22 mouse cellular contexts compared by ENCODE assay signal in genomic region chr11:30730721-30731120, GRCm38 (mm10). TPM values are rescaled to one million over a fixed set of nuclear protein-coding genes. Genes with fewer than 3 reads are reported as not detected.
DNase-seq lines count a peak whose midpoint lies in the region; TF ChIP-seq lines count a peak whose summit lies in the region.
"Had no signal": no experiment of that assay in that cellular context is flagged by ENCODE, and none has a peak within 500 bp of the region (broad histone marks: within the 10 kb centered on the region; RNA-seq: fewer than 3 reads in every experiment).

No protein-coding gene starts in this region.

- DNase-seq in heart, adult 11 months, result peak; percentile 93
- DNase-seq in heart, postnatal 25 days (ENCODE audit: low spot score), result no peak
- peak in 1 of 2 experiments; percentile 33 for DNase-seq in heart, adult 2 months
- DNase-seq in heart, postnatal 14 days, result no peak
- peak; percentile 31 to 61 for DNase-seq in heart, adult 9 months (ENCODE audit: low spot score in 2 of 2)
- no peak for DNase-seq in heart, postnatal 10 days
- DNase-seq: adrenal gland, adult 2 months; adrenal gland, postnatal 10 days; adrenal gland, postnatal 25 days; cerebellum, adult 11 months; cerebellum, adult 18-20 months; cerebellum, adult 8-10 months; cerebellum, adult 9-11 months; cerebellum, postnatal 14 days; cerebellum, postnatal 36 days; embryo, embryonic 11 days had no signal

- intact Hi-C loops in heart, postnatal 25 days (cut with DNase I), result no loop called here
- intact Hi-C loops in heart, adult 2 months (cut with DNase I), result no loop called here
- intact Hi-C loops in heart, postnatal 14 days (cut with DNase I), result no loop called here
- intact Hi-C loops in heart, postnatal 10 days (cut with DNase I), result no loop called here

- peaks cover 1% of the 10 kb centered on the region; the same call in 1 of the 2 replicates for H3K4me1 ChIP-seq in heart, adult 2 months (ENCODE audit: control insufficient read depth, insufficient read depth, low read length)
- H3K4me1 ChIP-seq: embryonic facial prominence, embryonic 13.5 days; embryonic facial prominence, embryonic 15.5 days; forebrain, embryonic 10.5 days; forebrain, embryonic 13.5 days; forebrain, embryonic 15.5 days had no signal

- TF ChIP-seq POLR2A in heart, adult 2 months (IDR thresholded peaks at IDR 0.05; ENCODE audit: insufficient read depth, low read depth, low read length), result no peak

- 0 out of 2 replicates have a peak, but pooled peaks have one; percentile 19 for TF ChIP-seq EP300 in heart, adult 2 months (IDR thresholded peaks at IDR 0.05; ENCODE audit: insufficient read depth, low read depth, low read length)

- TF ChIP-seq CTCF in heart, adult 2 months (IDR thresholded peaks at IDR 0.05), result no peak

- no peak overlapping the region for H3K4me3 ChIP-seq in heart, adult 2 months
- H3K4me3 ChIP-seq: embryonic facial prominence, embryonic 13.5 days; embryonic facial prominence, embryonic 15.5 days; erythroblast, embryonic 14.5 days; forebrain, embryonic 10.5 days; forebrain, embryonic 13.5 days; forebrain, embryonic 15.5 days had no signal

- no peaks in the 10 kb centered on the region for H3K36me3 ChIP-seq in heart, adult 2 months (ENCODE audit: control insufficient read depth, insufficient read depth, low read length)
- H3K36me3 ChIP-seq: embryonic facial prominence, embryonic 13.5 days; embryonic facial prominence, embryonic 15.5 days; forebrain, embryonic 10.5 days; forebrain, embryonic 15.5 days had no signal

- H3K9ac ChIP-seq in heart, adult 2 months (ENCODE audit: low read depth, low read length), result no peak overlapping the region
- H3K9ac ChIP-seq: embryonic facial prominence, embryonic 13.5 days; embryonic facial prominence, embryonic 15.5 days; forebrain, embryonic 13.5 days; forebrain, embryonic 15.5 days had no signal

- peak overlapping the region; percentile 76 for H3K27ac ChIP-seq in heart, adult 2 months
- H3K27ac ChIP-seq: embryonic facial prominence, embryonic 13.5 days; embryonic facial prominence, embryonic 15.5 days; forebrain, embryonic 10.5 days; forebrain, embryonic 13.5 days; forebrain, embryonic 15.5 days had no signal

- no peaks in the 10 kb centered on the region for H3K79me2 ChIP-seq in heart, adult 2 months (replicated peaks; ENCODE audit: control insufficient read depth, insufficient read depth, low read length)

- no peaks in the 10 kb centered on the region for H3K27me3 ChIP-seq in heart, adult 2 months (ENCODE audit: control insufficient read depth, insufficient read depth, low read length)
- H3K27me3 ChIP-seq: embryonic facial prominence, embryonic 13.5 days; embryonic facial prominence, embryonic 15.5 days; forebrain, embryonic 13.5 days; forebrain, embryonic 15.5 days had no signal

RNA-seq across cellular contexts. Expression of gene Psme4, which starts 40.8 kb away (rescaled TPM):
- total RNA-seq in heart, postnatal 25 days (2021), result 100 to 1,000 TPM; 218 to 222 TPM
- 100 to 1,000 TPM; 189 to 213 TPM for total RNA-seq in heart, adult 2 months (2021)
- polyA plus RNA-seq in heart, adult 2 months (2012; rRNA removed), result 39.1 and 97.7 TPM in 2 replicates
- total RNA-seq in heart, postnatal 14 days (2021), result 100 to 1,000 TPM; 138 to 169 TPM
- 10 to 100 TPM; 80.2 to 83.8 TPM for total RNA-seq in heart, postnatal 10 days (2021)

Comparison
In these comparisons a context has a peak if more than half of its experiments do, and no peak if none do; other contexts are left out.
1. DNase-seq: peak in heart, adult 11 months (single experiment) and heart, adult 9 months (2 of 2); none in heart, postnatal 25 days (single experiment), heart, postnatal 14 days (0 of 2) and heart, postnatal 10 days (0 of 2).